Mouse (Mus musculus) spleen, adult 2 months (tissue): ENCODE results near the gene Prr11.

Experiments used
- CTCF ChIP-seq: fragments of 200-500 bp; IDR thresholded peaks from 2 replicates; pipeline ENCODE4 v1.5.1; 2011; ENCODE audit warnings: mild to moderate bottlenecking, inconsistent platforms; ENCODE audit not compliant: insufficient read depth, insufficient read length, insufficient replicate concordance; ENCODE audit errors: extremely low read depth
- POLR2A ChIP-seq: fragments of 200-500 bp; IDR thresholded peaks from 2 replicates; pipeline ENCODE4 v1.6.1; 2011; ENCODE audit warnings: low read depth, low read length, inconsistent platforms

DNA sequence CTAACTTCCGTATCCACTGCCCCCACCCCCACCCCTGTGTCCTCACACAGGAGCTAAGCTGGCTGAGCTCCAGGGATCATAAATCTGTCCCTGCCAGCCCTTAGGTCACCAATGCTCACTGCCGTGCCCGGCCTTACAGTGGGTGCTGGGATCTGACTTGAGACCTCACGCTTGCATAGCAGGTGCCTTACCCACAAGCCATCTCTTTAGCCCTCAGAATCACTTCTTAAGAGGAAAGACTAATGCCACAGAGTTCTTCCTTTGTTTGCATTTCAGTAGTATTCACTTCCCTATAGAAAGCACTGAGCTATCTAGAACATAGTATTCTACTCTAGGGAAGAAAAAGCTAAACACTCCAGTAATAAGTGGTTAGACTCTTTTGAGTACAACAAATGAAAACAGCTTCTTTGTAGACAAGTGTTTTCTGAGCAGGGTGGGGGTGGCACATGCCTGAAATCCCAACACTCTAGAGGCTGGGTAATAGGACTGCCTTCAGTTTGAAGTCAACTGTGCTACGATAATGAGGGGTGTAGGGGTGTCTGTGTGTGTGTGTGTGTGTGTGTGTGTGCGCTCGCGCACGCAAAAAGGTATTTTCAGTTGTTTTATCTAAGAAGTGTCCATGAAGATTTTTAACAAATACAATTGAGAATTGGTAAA is 69.1 kb downstream of the Prr11 start:
- TF ChIP-seq CTCF (no peak), POLR2A (no peak)
